Mouse (Mus musculus) kidney, adult 2 months (tissue): ENCODE results near the gene Kalrn. TPM values are rescaled to one million over a fixed set of nuclear protein-coding genes. Genes with fewer than 3 reads are reported as not detected.

Experiments used
- DNase-seq: peaks from one replicate; pipeline ENCODE4 v3.0.0; 2021
- H3K27ac ChIP-seq: fragments of 200-500 bp; 2 replicates; pipeline ENCODE4 v1.5.1; 2012; ENCODE audit warnings: low read depth, low read length, control low read depth, inconsistent platforms; ENCODE audit not compliant: insufficient read depth
- H3K27me3 ChIP-seq: fragments of 200-500 bp; replicated peaks from 2 replicates; pipeline ENCODE4 v1.6.1; 2012; ENCODE audit warnings: mild to moderate bottlenecking, moderate library complexity, low read length, inconsistent platforms; ENCODE audit not compliant: control insufficient read depth, insufficient read depth
- H3K36me3 ChIP-seq: fragments of 200-500 bp; 2 replicates; pipeline ENCODE4 v1.6.1; 2012; ENCODE audit warnings: mild to moderate bottlenecking, moderate library complexity, low read length, inconsistent platforms; ENCODE audit not compliant: control insufficient read depth, insufficient read depth
- H3K4me1 ChIP-seq: fragments of 200-500 bp; 2 replicates; pipeline ENCODE4 v1.6.1; 2011; ENCODE audit warnings: low read length; ENCODE audit not compliant: control insufficient read depth, insufficient read depth
- H3K4me3 ChIP-seq: fragments of 200-500 bp; 2 replicates; pipeline ENCODE4 v1.5.1; 2011; ENCODE audit warnings: mild to moderate bottlenecking, low read depth, low read length, control low read depth; ENCODE audit not compliant: insufficient read depth
- CTCF ChIP-seq: fragments of 200-500 bp; conservative IDR thresholded peaks from 2 replicates; pipeline ENCODE4 v1.5.1; 2011; ENCODE audit warnings: low read depth, mild to moderate bottlenecking, control low read depth, low read length, moderate library complexity, mixed read lengths; ENCODE audit not compliant: insufficient read depth, insufficient read length
- POLR2A ChIP-seq: fragments of 200-500 bp; IDR thresholded peaks from one replicate; pipeline ENCODE4 v1.6.1; 2011; ENCODE audit warnings: low read depth, low read length, control low read depth
- WGBS: fragments of 180-500 bp; shearing (Covaris S2); methylation state at CpG from one replicate; pipeline ENCODE4 v1.1.7; 2018; 5-methylcytosine and 5-hydroxymethylcytosine counted together
- polyA plus RNA-seq: library from polyadenylated mRNA; depleted of rRNA; stranded (reverse); fragments of >200 nt; gene quantifications from 2 replicates; pipeline ENCODE4 v1.2.3, GENCODE M21; 2012

Gene Kalrn
- polyA plus RNA-seq, 1 experiment, result 8.6 TPM

- Histone ChIP-seq H3K27ac (peak overlapping the region; percentile 78), H3K4me3 (no peak overlapping the region), H3K27me3 (no peaks in the 10 kb centered on the region), H3K36me3 (no peaks in the 10 kb centered on the region), H3K4me1 (peaks cover 12% of the 10 kb centered on the region; the same call in 1 of the 2 replicates)
- DNase-seq, result peak; percentile 61
- TF ChIP-seq POLR2A (no peak), CTCF (no peak)
Measured at GRCm38 (mm10) chr16:34066922-34067321, 506.4 kb downstream of the Kalrn start.

GRCm38 (mm10) chr16:34066376-34066775 lies 507.0 kb downstream of the Kalrn start:
- no peaks in the 10 kb centered on the region for H3K36me3 ChIP-seq
- H3K4me1 ChIP-seq, result peaks cover 12% of the 10 kb centered on the region; the same call in 1 of the 2 replicates
- no peak overlapping the region for H3K4me3 ChIP-seq
- H3K27ac ChIP-seq, result no peak overlapping the region
- no peaks in the 10 kb centered on the region for H3K27me3 ChIP-seq
- TF ChIP-seq POLR2A (no peak), CTCF (no peak)
- WGBS, result 76% methylated on average over 4 of the region's 4 CpGs
- no peak for DNase-seq

- Histone ChIP-seq H3K36me3 (no peaks in the 10 kb centered on the region), H3K27me3 (no peaks in the 10 kb centered on the region), H3K4me3 (no peak overlapping the region), H3K27ac (no peak overlapping the region), H3K4me1 (peaks cover 8% of the 10 kb centered on the region; the same call in 1 of the 2 replicates)
- TF ChIP-seq CTCF, result no peak
- TF ChIP-seq POLR2A, result no peak
- WGBS, result 75% methylated on average over 4 of the region's 4 CpGs
- no peak for DNase-seq
Measured at GRCm38 (mm10) chr16:34063313-34063712, 510.0 kb downstream of the Kalrn start.

GRCm38 (mm10) chr16:34061661-34062060 lies 511.7 kb downstream of the Kalrn start:
- no peaks in the 10 kb centered on the region for H3K36me3 ChIP-seq
- no peak overlapping the region for H3K4me3 ChIP-seq
- 95% methylated on average over 1 of the region's 1 CpGs for WGBS
- 0 out of 2 replicates have a peak, but pooled peaks cover 3% of the 10 kb centered on the region for H3K4me1 ChIP-seq
- no peak for DNase-seq
- no peak overlapping the region for H3K27ac ChIP-seq
- TF ChIP-seq CTCF, result no peak
- no peak for TF ChIP-seq POLR2A
- H3K27me3 ChIP-seq, result no peaks in the 10 kb centered on the region

GRCm38 (mm10) chr16:34058611-34059010 lies 514.7 kb downstream of the Kalrn start:
- no peak overlapping the region for H3K4me3 ChIP-seq
- 0 out of 2 replicates have a peak, but pooled peaks cover 3% of the 10 kb centered on the region for H3K4me1 ChIP-seq
- H3K36me3 ChIP-seq, result no peaks in the 10 kb centered on the region
- H3K27ac ChIP-seq, result no peak overlapping the region
- WGBS, result 75% methylated on average over 3 of the region's 3 CpGs
- TF ChIP-seq CTCF (no peak), POLR2A (no peak)
- no peak for DNase-seq
- H3K27me3 ChIP-seq, result no peaks in the 10 kb centered on the region

GRCm38 (mm10) chr16:34057464-34057863 lies 515.9 kb downstream of the Kalrn start:
- Histone ChIP-seq H3K36me3 (no peaks in the 10 kb centered on the region), H3K27me3 (no peaks in the 10 kb centered on the region), H3K27ac (no peak overlapping the region), H3K4me1 (0 out of 2 replicates have a peak, but pooled peaks cover 3% of the 10 kb centered on the region), H3K4me3 (no peak overlapping the region)
- 78% methylated on average over 5 of the region's 5 CpGs for WGBS
- no peak for TF ChIP-seq POLR2A
- TF ChIP-seq CTCF, result no peak
- no peak for DNase-seq

- Histone ChIP-seq H3K27me3 (no peaks in the 10 kb centered on the region), H3K4me3 (no peak overlapping the region), H3K4me1 (0 out of 2 replicates have a peak, but pooled peaks cover 3% of the 10 kb centered on the region), H3K27ac (no peak overlapping the region), H3K36me3 (no peaks in the 10 kb centered on the region)
- DNase-seq, result no peak
- 46% methylated on average over 10 of the region's 10 CpGs for WGBS
- TF ChIP-seq CTCF, result no peak
- no peak for TF ChIP-seq POLR2A
Measured at GRCm38 (mm10) chr16:34056418-34057111, 516.8 kb downstream of the Kalrn start.
